Mouse (Mus musculus): ENCODE results near the gene Igsf8. TPM values are rescaled to one million over a fixed set of nuclear protein-coding genes. Genes with fewer than 3 reads are reported as not detected.

Igsf8 gene
- polyA plus RNA-seq, 1 experiment from 2014 or later = 112 TPM

GRCm38 (mm10) chr1:172368768-172369418, 107.5 kb downstream of the Igsf8 start:
- Histone ChIP-seq H3K27ac (no peak overlapping the region), H3K9ac (replicated peaks) (no peak overlapping the region), H3K36me3 (no peaks in the 10 kb centered on the region), H3K4me2 (replicated peaks) (peak overlapping the region; percentile 25; the same call in 1 of the 2 replicates), H3K4me1 (replicated peaks) (no peaks in the 10 kb centered on the region; the same call in 1 of the 2 replicates), H3K9me3 (no peaks in the 10 kb centered on the region), H3K4me3 (replicated peaks) (no peak overlapping the region), H3K27me3 (no peaks in the 10 kb centered on the region)
- peak; percentile 67; the same call in 1 of the 2 replicates for ATAC-seq
- 30% methylated on average over 23 of the region's 23 CpGs for WGBS

Other genes with a start within 250 kb of the Igsf8 start
- 57.1 and 60.0 TPM in 2 replicates for gene Vangl2, start 233.2 kb upstream of the Igsf8 start, polyA plus RNA-seq (2015; fragmentation: Nextera tagmentation; extraction: Ambion mirVana)
- gene Nhlh1, start 204.1 kb upstream of the Igsf8 start, polyA plus RNA-seq (2015; fragmentation: Nextera tagmentation; extraction: Ambion mirVana) = 7.7 and 8.9 TPM in 2 replicates
- gene Copa, start 179.1 kb upstream of the Igsf8 start, polyA plus RNA-seq (2015; fragmentation: Nextera tagmentation; extraction: Ambion mirVana) = 190 and 202 TPM in 2 replicates
- 126 and 129 TPM in 2 replicates for gene Ncstn, start 178.8 kb upstream of the Igsf8 start, polyA plus RNA-seq (2015; fragmentation: Nextera tagmentation; extraction: Ambion mirVana)
- gene Pex19, start 134.9 kb upstream of the Igsf8 start, polyA plus RNA-seq (2015; fragmentation: Nextera tagmentation; extraction: Ambion mirVana) = 171 and 172 TPM in 2 replicates
- 106 and 109 TPM in 2 replicates for gene Dcaf8, start 113.6 kb upstream of the Igsf8 start, polyA plus RNA-seq (2015; fragmentation: Nextera tagmentation; extraction: Ambion mirVana)
- 398 and 406 TPM in 2 replicates for gene Pea15a, start 54.8 kb upstream of the Igsf8 start, polyA plus RNA-seq (2015; fragmentation: Nextera tagmentation; extraction: Ambion mirVana)
- gene Casq1, start 41.8 kb upstream of the Igsf8 start, polyA plus RNA-seq (2015; fragmentation: Nextera tagmentation; extraction: Ambion mirVana) = 1.3 and 1.8 TPM in 2 replicates
- gene Atp1a4, start 3.2 kb upstream of the Igsf8 start, polyA plus RNA-seq (2015; fragmentation: Nextera tagmentation; extraction: Ambion mirVana) = not detected in 2 replicates
- gene Atp1a2, start 36.4 kb downstream of the Igsf8 start, polyA plus RNA-seq (2015; fragmentation: Nextera tagmentation; extraction: Ambion mirVana) = 25.3 and 25.8 TPM in 2 replicates
- gene Kcnj9, start 67.7 kb downstream of the Igsf8 start, polyA plus RNA-seq (2015; fragmentation: Nextera tagmentation; extraction: Ambion mirVana) = 3.6 and 3.9 TPM in 2 replicates
- gene Kcnj10, start 79.6 kb downstream of the Igsf8 start, polyA plus RNA-seq (2015; fragmentation: Nextera tagmentation; extraction: Ambion mirVana) = 0.98 TPM in 2 replicates
- 4.9 and 5.7 TPM in 2 replicates for gene Pigm, start 114.9 kb downstream of the Igsf8 start, polyA plus RNA-seq (2015; fragmentation: Nextera tagmentation; extraction: Ambion mirVana)
- gene Slamf9, start 213.7 kb downstream of the Igsf8 start, polyA plus RNA-seq (2015; fragmentation: Nextera tagmentation; extraction: Ambion mirVana) = 0.31 TPM in 1 of 2 replicates, not detected in the other
- gene Igsf9, start 220.1 kb downstream of the Igsf8 start, polyA plus RNA-seq (2015; fragmentation: Nextera tagmentation; extraction: Ambion mirVana) = 89.0 and 94.9 TPM in 2 replicates
- gene Tagln2, start 238.4 kb downstream of the Igsf8 start, polyA plus RNA-seq (2015; fragmentation: Nextera tagmentation; extraction: Ambion mirVana) = 44.0 and 49.9 TPM in 2 replicates